Comparison of ENCODE assay signal across 8 mouse cellular contexts in the genomic region with DNA sequence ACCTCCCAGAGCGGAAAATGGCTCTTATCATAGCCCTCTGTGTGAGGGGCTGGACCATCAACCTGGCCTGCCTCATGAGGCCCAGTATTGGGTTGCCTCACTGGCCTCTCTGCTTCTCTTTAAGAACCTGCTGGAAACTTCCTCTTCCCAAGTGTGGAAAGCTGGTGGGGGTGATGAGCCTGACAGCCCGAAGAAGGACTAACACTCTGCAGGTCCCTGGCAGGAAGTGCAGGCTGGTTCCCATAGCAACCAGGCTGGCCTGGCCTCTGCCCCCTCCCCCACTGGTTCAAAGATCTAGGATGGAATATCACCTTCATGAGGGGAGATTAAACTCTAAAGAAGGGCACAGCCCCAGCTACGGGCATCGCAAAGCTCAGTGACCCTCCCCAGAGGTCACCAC. TPM values are rescaled to one million over a fixed set of nuclear protein-coding genes. Genes with fewer than 3 reads are reported as not detected.
DNase-seq lines count a peak whose midpoint lies in the region; ATAC-seq and TF ChIP-seq lines count a peak whose summit lies in the region.
"Had no signal": no experiment of that assay in that cellular context is flagged by ENCODE, and none has a peak within 500 bp of the region (broad histone marks: within the 10 kb centered on the region; RNA-seq: fewer than 3 reads in every experiment).

No protein-coding gene starts in this region.

- H3K27ac ChIP-seq in hindbrain, embryonic 11.5 days (ENCODE audit: low read depth, low read length) = no peak overlapping the region
- H3K27ac ChIP-seq in hindbrain, embryonic 13.5 days = no peak overlapping the region
- H3K27ac ChIP-seq in limb, embryonic 13.5 days = 0 out of 2 replicates have a peak overlapping the region, but pooled peaks have one; percentile 39
- H3K27ac ChIP-seq: stomach, embryonic 15.5 days had no signal

- H3K4me1 ChIP-seq in hindbrain, embryonic 11.5 days (replicated peaks; ENCODE audit: control insufficient read depth, insufficient read depth, low read length) = peaks cover 20% of the 10 kb centered on the region
- peaks cover 50% of the 10 kb centered on the region for H3K4me1 ChIP-seq in hindbrain, embryonic 13.5 days (replicated peaks)
- H3K4me1 ChIP-seq in limb, embryonic 13.5 days = peaks cover 56% of the 10 kb centered on the region

- ATAC-seq in hindbrain, embryonic 11.5 days (ENCODE audit: low FRiP score) = peak; percentile 7; the same call in 1 of the 2 replicates
- ATAC-seq in hindbrain, embryonic 13.5 days (ENCODE audit: low FRiP score) = no peak
- no peak for ATAC-seq in limb, embryonic 13.5 days (ENCODE audit: low FRiP score, low read depth)

- peak; percentile 56 for DNase-seq in hindbrain, embryonic 11.5 days (ENCODE audit: low spot score)
- peak; percentile 74 for DNase-seq in MEL-GATA-1-ER (ENCODE audit: extremely low read depth, low read depth)
- DNase-seq in brain, embryonic 14.5 days (ENCODE audit: low read depth) = peak; percentile 55
- no peak for DNase-seq in urinary bladder, postnatal 10 days (ENCODE audit: low spot score)
- no peak for DNase-seq in layer of hippocampus, postnatal 14 days (ENCODE audit: low spot score in 2 of 2)

- no peak overlapping the region for H3K4me3 ChIP-seq in hindbrain, embryonic 11.5 days (ENCODE audit: low read depth, low read length)
- no peak overlapping the region for H3K4me3 ChIP-seq in hindbrain, embryonic 13.5 days
- H3K4me3 ChIP-seq in limb, embryonic 13.5 days = no peak overlapping the region
- H3K4me3 ChIP-seq: stomach, embryonic 15.5 days had no signal

- TF ChIP-seq POLR2A in brain, embryonic 14.5 days (IDR thresholded peaks at IDR 0.05; ENCODE audit: borderline replicate concordance, extremely low read depth, insufficient read depth, insufficient read length, poor library complexity, severe bottlenecking) = no peak

- WGBS in hindbrain, embryonic 11.5 days = 25% methylated on average over 4 of the region's 4 CpGs
- WGBS in hindbrain, embryonic 13.5 days = 28% methylated on average over 4 of the region's 4 CpGs
- WGBS in limb, embryonic 13.5 days = 23% methylated on average over 4 of the region's 4 CpGs

- H3K9ac ChIP-seq in hindbrain, embryonic 11.5 days (ENCODE audit: low read depth, low read length) = no peak overlapping the region
- H3K9ac ChIP-seq in hindbrain, embryonic 13.5 days = no peak overlapping the region
- H3K9ac ChIP-seq in limb, embryonic 13.5 days = peak overlapping the region; percentile 39; the same call in 1 of the 2 replicates
- H3K9ac ChIP-seq: stomach, embryonic 15.5 days had no signal

- no peak overlapping the region for H3K4me2 ChIP-seq in hindbrain, embryonic 11.5 days (replicated peaks; ENCODE audit: low read depth, low read length)
- H3K4me2 ChIP-seq in hindbrain, embryonic 13.5 days = no peak overlapping the region
- H3K4me2 ChIP-seq in limb, embryonic 13.5 days (replicated peaks) = no peak overlapping the region
- H3K4me2 ChIP-seq: stomach, embryonic 15.5 days had no signal

- peaks cover 6% of the 10 kb centered on the region; the same call in 1 of the 2 replicates for H3K36me3 ChIP-seq in hindbrain, embryonic 11.5 days (ENCODE audit: control insufficient read depth, insufficient read depth, low read length)
- H3K36me3 ChIP-seq in hindbrain, embryonic 13.5 days = peaks cover 54% of the 10 kb centered on the region
- peaks cover 85% of the 10 kb centered on the region for H3K36me3 ChIP-seq in limb, embryonic 13.5 days

- no peaks in the 10 kb centered on the region for H3K9me3 ChIP-seq in hindbrain, embryonic 11.5 days (ENCODE audit: control insufficient read depth, low read length)
- no peaks in the 10 kb centered on the region for H3K9me3 ChIP-seq in hindbrain, embryonic 13.5 days
- no peaks in the 10 kb centered on the region for H3K9me3 ChIP-seq in limb, embryonic 13.5 days
- H3K9me3 ChIP-seq: stomach, embryonic 15.5 days had no signal

- no peak for TF ChIP-seq CTCF in brain, embryonic 14.5 days (IDR thresholded peaks at IDR 0.05; ENCODE audit: borderline replicate concordance, extremely low read depth, insufficient read depth, insufficient read length)

- 0 out of 2 replicates have a peak, but pooled peaks cover 2% of the 10 kb centered on the region for H3K27me3 ChIP-seq in hindbrain, embryonic 11.5 days (ENCODE audit: control insufficient read depth, insufficient read depth, low read length)
- no peaks in the 10 kb centered on the region for H3K27me3 ChIP-seq in hindbrain, embryonic 13.5 days
- H3K27me3 ChIP-seq in limb, embryonic 13.5 days = no peaks in the 10 kb centered on the region
- H3K27me3 ChIP-seq: stomach, embryonic 15.5 days had no signal

RNA-seq across cellular contexts. Expression of a gene that starts 11.5 kb away (rescaled TPM):
- polyA plus RNA-seq in hindbrain, embryonic 11.5 days (2014; fragmentation: Nextera tagmentation; extraction: Ambion mirVana) = 10.3 and 11.2 TPM in 2 replicates
- 13.3 and 14.7 TPM in 2 replicates for polyA plus RNA-seq in hindbrain, embryonic 13.5 days (2015; fragmentation: Nextera tagmentation; extraction: Ambion mirVana)
- polyA plus RNA-seq in brain, embryonic 14.5 days (2012; rRNA removed) = 21.7 and 24.8 TPM in 2 replicates
- 47.9 and 48.7 TPM in 2 replicates for polyA plus RNA-seq in limb, embryonic 13.5 days (2015; fragmentation: Nextera tagmentation; extraction: Ambion mirVana)
- 10 to 100 TPM; 19.2 to 22.8 TPM for total RNA-seq in layer of hippocampus, postnatal 14 days (2021)

Comparison
In these comparisons a context has a peak if more than half of its experiments do, and no peak if none do; other contexts are left out.
1. DNase-seq: peak in hindbrain, embryonic 11.5 days (single experiment), MEL-GATA-1-ER (single experiment) and brain, embryonic 14.5 days (single experiment); none in urinary bladder, postnatal 10 days (single experiment) and layer of hippocampus, postnatal 14 days (0 of 2).